Mouse (Mus musculus): ENCODE data around the gene Olfr1201.

DNA sequence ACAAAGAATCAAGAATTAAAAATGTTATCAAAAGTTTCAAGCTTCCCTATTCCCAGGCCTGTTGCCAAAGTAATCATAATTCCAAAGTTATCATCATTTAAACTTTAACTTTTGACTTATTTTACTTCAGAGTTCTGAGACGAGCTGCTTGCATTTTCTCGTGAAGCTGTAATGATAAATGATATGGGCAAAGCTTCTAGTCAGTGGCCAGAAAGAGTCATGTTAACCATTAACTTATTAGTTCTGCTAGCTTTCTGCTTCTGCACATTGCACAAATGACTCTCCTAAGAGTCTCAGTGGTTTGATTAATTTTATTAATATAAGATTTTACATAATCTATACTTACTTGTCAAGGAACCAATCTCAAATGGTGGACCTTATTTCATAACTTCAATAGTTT is 45.6 kb downstream of the Olfr1201 start:
- no peak for TF ChIP-seq TAL1 (IDR thresholded peaks at IDR 0.05; ENCODE audit: low read length)
- TF ChIP-seq CTCF (IDR thresholded peaks at IDR 0.05 in 2 of 3, conservative IDR thresholded peaks at IDR 0.05 in 1 of 3; ENCODE audit: control insufficient read depth in 1 of 3, insufficient read depth in 1 of 3, low read depth in 2 of 3, low read length in 3 of 3, poor library complexity in 1 of 3, severe bottlenecking in 1 of 3), result no peak
- TF ChIP-seq SMC3 (IDR thresholded peaks at IDR 0.05; ENCODE audit: low read depth, low read length), result no peak
- no peak for TF ChIP-seq BHLHE40 (IDR thresholded peaks at IDR 0.05; ENCODE audit: borderline replicate concordance, low read depth, low read length)
- TF ChIP-seq E2F4 (IDR thresholded peaks at IDR 0.05; ENCODE audit: borderline replicate concordance, low read depth, low read length), result no peak
- no peak for TF ChIP-seq EP300 (IDR thresholded peaks at IDR 0.05; ENCODE audit: low read depth in 1 of 2, low read length in 2 of 2)
- no peak for TF ChIP-seq POLR2A (IDR thresholded peaks at IDR 0.05; ENCODE audit: control insufficient read depth in 1 of 2, insufficient read depth in 1 of 2, low read depth in 1 of 2, low read length in 2 of 2, poor library complexity in 1 of 2)
- TF ChIP-seq TBP (IDR thresholded peaks at IDR 0.05; ENCODE audit: low read depth, low read length), result no peak
- TF ChIP-seq ZNF384 (IDR thresholded peaks at IDR 0.05; ENCODE audit: low read depth, low read length), result no peak
- TF ChIP-seq MXI1 (IDR thresholded peaks at IDR 0.05; ENCODE audit: low read depth, low read length), result no peak
- TF ChIP-seq MAZ (IDR thresholded peaks at IDR 0.05; ENCODE audit: low read depth, low read length), result no peak
- TF ChIP-seq MAFK (IDR thresholded peaks at IDR 0.05; ENCODE audit: borderline replicate concordance, low read depth, low read length), result no peak
- no peak for TF ChIP-seq TCF12 (IDR thresholded peaks at IDR 0.05; ENCODE audit: low read depth, low read length)

Measured in MEL (cell line).